Mouse (Mus musculus) adrenal gland, adult (tissue): ENCODE data around the gene Rc3h1.
"Not testable (repeated sequence)": the region's sequence is repeated elsewhere in the genome, so short reads cannot be mapped to it uniquely, and the experiment has no call there.

Experiments used
- DNase-seq, 2 experiments: peaks; one replicate each; pipeline ENCODE4 v3.0.0; 2022 to 2023; ENCODE audit warnings: low spot score in 1 of 2; ENCODE audit not compliant: inconsistent age in 2 of 2

Rc3h1 gene

DNA sequence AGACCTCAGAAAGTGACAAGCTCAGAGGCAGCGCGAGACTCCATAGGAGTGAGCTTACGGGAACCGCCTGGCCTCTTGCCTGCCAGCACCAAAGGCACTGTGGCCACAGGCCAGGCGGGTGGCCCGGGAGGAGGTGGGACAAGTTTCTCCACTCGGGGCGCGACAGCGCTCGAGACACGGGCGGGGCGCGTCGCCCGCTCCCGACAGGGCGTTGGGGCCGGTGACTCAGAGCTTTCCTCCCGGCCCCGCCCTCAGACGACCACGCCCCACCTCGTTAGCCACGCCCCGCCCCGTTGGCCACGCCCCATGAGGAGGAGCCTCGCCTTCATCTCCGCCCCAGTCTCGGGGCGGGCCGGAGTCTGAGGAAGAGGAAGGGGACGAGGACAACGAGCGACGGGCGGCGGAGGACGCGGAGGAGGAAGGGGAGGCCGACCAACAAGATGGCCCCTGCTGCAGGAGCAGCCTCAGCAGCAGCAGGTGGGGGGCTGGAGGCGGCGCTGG is at the start of gene Rc3h1:
TSS of gene Rc3h1 (plus strand) at position 362 of the 501 bp plus-strand sequence.
- DNase-seq, result peak; percentile 98 to 100

DNA sequence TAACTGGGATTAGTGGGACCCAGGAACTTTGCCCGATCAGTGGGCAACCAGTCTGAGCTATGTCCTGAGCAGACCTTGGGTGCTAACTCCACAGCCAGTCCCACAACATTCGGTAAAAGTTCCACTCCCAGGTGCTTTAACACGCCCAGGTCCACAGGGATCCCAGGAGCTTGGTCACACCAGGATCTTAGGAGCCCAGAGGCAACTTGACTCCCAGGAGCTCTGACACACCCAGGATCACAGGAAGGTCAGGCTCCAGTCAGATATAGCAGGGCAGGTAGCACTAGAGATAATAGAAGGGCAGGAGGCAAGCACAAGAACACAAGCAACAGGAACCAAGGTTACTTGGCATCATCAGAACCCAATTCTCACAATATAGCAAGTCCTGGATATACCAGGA is 48.1 kb upstream of the Rc3h1 start:
- DNase-seq, result no peak

DNA sequence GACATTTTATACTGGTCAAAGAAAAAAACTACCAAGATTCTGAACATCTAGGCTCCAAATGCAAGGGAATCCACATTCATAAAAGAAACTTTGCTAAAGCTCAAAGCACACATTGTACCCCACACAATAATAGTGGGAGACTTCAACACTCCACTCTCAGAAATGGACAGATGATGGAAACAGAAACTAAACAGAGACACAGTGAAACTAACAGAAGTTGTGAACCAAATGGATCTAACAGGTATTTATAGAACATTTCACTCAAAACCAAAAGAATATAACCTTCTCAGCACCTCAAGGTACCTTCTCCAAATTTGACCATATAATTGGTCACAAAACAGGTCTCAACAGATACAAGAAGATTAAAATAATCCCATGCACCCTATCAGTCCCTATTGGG is 46.3 kb upstream of the Rc3h1 start:
- DNase-seq, result not testable (repeated sequence)

DNA sequence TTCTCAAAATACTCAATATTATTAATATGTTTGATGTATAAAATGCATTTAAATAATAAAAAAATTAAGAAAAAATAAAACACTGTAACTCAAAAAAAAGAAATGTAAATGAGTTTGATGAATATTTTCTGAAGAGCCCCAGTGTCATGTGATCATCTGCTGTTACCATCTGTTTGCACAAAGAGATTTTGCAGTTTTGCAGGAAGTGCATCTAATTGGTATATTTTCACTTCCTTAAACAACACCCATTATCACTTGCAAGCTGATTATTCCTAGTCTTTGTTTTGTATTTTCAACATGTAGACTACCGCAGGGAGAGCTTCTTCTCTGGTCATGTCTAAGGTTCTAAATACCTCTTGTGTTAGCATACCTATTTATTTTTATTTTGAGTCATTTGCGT is 45.1 kb upstream of the Rc3h1 start:
- DNase-seq, result no peak

DNA sequence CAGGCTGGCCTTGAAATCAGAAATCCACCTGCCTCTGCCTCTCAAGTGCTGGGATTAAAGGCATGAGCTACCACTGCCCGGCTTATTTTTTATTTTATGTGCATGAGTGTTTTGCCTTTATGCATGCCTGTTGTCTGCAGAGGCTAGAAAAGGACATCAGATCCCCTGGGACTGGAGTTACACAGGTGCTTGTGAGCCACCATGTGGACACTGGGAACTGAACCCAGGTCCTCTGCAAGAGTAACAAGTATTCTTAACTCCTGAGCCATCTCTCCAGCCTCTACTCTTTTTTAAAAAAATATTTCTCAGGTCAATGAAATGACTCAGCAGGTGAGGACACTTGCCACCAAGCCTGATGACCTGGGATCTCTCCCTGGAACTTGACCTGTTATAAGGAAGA is 44.6 kb upstream of the Rc3h1 start:
- DNase-seq, result no peak

DNA sequence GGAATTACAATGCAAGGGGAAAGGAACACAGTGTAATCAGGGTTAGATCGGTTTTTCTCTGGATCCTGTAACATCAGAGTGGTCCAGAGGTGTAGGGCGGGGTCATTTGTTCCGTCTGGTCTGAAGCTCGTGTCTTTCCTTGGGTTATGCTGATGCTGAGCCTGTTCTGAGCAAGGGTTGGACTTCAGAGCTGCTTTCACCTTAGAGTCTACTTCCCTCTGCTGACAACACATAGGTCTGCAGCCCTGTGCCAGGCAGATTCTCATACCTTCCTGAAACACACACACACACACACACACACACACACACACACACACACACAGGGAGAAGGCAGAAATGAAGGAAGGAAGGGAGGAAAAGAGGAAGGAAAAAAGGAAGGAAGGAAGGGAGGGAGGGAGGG is 43.2 kb upstream of the Rc3h1 start:
- DNase-seq, result peak; percentile 4 to 25

DNA sequence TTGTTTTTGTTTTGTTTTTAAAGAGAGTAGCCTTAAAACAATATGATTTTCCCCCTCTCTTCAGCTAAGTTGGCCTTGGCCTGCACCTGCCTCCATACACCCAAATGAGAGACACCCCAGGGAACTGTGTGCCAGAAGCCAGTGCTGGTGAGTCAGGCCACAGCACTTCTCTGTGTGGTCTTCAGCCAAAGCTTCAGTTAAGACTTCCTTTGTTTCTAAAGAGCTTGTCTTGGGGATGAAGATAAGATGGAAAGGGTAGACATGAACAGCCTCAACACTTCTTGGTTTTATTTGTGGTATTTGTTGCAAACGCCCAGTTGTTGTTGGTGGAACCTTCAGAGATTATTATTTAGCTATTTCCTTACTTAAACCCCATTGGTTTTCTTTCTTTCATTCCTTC is 31.5 kb upstream of the Rc3h1 start:
- no peak for DNase-seq

DNA sequence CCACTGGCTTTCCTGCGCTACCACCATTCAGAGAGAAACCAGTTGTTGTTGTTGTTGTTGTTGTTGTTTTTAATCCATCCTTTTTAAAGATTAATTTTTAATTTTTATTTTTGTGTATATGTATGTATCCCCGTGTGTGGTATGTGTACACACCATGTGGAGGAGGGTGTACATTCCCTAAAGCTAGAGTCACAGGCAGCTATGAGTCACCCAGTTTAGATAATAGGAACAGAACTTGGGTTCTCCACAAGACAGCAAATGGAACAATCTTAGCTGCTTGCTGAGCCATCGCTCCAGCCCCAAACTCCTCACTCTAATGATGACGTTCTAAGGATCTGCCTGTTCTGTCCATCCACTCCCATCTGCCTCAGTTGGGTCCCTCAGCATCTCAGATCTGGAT is 29.2 kb upstream of the Rc3h1 start:
- DNase-seq, result no peak

DNA sequence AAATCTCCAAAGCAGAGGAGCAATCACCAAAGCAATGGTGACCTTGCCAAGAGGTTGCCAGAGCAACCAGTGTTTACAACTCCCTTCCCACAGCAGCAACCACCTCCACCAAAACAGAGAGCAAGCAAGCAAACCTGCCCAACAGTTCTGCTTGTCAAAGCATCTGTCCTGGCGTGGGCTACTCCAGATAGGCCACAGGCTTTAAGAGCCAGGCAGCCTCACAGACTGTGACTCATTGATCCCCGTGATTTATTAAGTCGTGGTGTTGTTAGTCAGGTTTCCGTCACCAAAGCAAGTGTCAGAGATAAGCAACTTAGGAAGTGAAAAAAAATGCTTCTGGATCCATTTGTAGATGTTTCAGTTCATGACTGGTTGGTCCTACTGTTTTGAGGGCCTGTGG is 27.7 kb upstream of the Rc3h1 start:
- DNase-seq, result peak; percentile 18 to 69

DNA sequence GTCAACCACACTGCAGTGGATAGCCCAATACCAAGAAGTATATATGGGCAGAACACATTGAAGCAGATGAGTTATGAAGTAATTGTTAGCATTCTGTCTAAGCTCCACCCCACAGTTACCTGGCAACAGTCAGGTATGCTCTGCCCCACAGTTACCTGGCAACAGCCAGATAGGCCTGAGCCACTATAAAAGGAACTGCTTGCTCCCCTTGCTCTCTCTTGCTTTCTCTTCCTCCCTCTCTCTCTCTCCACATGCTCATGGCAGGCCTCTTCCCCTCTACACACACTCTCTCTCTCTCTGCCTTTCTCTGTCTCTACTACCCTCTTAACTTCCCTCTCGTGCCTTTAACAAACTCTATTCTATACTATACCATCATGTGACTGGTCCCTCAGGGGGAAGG is 24.8 kb upstream of the Rc3h1 start:
- not testable (repeated sequence) for DNase-seq

DNA sequence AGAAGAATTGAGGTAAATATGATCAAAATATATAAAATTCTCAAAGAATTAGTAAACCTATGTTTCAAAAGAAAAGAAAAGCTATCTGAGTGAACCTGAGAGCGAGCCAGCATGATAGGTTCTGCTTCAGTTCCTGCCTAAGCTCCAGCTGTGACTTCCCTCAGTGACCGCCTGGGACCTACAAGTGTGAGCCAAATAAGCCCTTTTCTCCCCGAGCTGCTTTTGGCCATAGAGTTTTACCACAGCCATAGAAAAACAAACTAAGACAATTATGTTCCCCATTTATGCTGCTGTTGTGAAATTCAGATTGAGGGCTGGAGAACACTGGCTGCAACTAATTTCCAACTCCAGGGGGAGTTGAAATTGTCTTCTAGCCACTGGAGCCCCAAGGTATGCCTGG is 24.2 kb upstream of the Rc3h1 start:
- no peak for DNase-seq

DNA sequence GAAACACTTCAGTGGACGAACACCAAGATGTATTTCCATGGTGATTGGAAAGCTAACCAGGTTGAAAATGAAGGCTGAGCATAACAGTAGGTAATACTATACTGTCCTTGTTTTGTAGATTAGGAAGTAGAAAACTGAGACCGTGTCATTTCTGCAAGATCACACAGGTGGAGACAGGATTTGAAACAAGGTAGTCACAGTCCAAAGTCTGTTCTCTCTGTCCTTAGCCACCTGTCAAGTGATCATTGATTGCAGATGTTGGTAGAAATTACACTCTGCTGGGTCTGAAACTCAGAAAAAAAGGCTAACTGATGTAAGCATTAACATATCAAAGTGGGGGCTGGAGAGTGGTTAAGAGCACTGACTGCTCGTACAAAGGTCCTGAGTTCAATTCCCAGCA is 21.9 kb upstream of the Rc3h1 start:
- DNase-seq, result no peak

DNA sequence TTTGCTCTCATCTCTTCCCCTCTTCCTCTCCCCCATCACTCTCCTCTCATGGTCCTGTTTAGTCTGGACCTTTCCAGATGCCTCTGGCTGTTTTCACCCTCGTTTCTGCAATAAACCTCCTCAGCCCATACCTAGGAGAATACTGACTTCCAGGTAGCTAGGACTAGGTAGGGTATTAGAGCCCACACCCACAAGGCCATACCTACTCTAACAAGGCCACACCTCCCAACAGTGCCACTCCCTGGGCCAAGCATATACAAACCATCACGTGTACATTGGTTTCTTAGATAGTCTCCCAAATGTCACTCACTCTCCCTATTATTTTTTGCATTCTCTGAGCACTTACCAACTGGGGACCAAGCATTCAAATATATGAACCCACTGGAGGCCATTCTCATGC is 21.2 kb upstream of the Rc3h1 start:
- DNase-seq, result no peak

DNA sequence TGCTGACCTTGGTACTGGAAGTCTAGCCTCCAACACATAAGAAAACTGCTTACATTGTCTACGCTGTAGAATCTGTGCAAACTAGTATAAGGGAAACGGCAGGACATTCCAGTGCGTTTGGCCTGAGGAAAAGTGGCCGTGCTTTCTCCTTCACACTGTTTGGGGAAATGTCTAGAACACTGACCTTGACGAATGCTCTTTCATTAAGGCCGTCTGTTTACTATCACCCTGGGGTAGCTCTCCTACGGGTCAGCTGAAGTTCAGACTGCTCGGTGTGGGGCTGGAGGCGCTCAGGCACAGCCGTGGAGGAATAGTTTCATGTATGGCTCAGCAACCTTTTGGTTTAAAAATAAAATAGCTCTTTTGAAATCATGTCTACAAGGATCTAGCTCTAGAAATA is 6.5 kb upstream of the Rc3h1 start:
- DNase-seq, result no peak

DNA sequence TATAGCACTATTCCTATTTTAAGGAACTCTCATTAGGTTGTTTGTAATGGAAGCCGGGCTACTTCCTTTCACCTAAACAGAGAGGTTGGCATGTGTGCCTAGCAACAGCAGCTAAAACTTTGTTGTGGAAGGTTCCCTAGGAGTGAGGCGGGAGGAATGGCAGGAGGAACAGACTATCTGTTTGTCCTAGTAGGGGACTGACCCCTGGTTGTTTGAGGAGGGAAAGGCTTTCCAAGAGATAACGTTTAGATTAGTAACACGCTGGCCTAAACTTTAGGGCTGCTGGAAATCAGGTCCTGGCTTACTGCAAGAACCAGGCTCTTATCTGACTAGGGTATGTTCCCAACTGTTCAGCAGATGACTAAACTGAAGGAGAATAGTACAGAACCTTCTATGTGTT is 2.2 kb upstream of the Rc3h1 start:
- DNase-seq, result no peak

DNA sequence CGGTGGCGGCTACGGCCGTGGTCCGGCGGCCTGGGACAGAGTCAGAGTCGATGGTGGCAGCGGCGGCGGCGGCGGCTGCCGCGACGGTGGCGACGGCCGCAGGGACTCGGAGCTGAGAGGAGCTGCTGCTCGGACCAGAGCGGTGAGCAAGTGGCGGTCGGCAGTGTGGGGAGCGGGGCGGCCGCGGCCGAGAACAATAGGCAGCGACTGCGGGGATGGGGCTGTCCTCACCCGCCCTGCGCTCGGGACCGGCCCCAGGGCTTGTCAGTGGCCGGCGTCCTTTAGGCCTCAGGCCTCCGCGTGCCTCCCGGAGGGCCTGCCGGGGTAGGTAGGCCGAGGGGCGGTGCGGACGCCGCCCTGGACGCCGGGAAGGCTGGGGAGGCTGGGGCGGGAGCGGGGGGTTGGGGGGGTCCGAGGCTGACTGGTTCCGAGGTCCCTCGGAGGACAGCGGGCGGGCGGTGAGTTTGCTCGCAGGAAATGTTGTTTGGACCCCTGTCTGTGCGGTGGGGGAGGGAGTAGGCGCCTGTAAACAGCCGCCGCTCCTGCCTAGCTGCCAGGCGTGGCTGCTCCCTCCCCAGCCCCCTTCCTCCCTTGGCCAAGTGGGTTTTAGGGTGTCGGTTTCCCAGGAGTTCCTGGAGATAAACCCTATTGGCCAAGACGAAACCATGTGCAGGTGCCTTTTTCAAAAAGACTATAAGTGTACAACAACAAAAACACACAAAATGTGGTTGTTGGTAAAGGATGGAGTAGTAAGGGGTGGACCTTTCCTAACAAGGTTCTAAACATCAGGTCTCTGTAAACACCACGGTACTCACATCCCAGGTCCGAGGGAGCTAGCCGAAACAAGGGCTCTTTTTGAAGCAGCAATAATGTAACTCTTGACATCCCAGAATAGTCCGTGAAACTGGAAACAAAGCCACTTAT is 602 bp downstream of the Rc3h1 start:
- DNase-seq, result peak; percentile 77 to 86

DNA sequence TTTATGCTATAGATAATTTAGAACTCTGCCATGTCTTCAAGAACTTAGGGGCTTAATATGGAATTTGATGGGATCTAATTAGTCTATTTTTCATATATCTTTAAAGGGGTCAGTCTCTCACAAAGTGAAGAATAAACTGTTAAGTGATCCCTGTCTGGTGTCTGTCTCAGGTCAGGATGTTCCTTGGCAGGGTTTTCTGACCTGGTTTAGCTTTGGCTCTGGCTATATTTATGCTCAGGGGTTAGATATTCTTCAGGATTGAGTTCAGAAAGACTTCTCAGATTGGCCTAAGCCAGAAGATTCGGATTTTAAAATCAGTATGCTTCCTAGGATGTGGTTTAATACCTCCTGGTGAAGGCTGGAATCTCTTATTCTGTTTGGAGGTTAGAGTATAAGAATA is 4.0 kb downstream of the Rc3h1 start:
- DNase-seq, result no peak

DNA sequence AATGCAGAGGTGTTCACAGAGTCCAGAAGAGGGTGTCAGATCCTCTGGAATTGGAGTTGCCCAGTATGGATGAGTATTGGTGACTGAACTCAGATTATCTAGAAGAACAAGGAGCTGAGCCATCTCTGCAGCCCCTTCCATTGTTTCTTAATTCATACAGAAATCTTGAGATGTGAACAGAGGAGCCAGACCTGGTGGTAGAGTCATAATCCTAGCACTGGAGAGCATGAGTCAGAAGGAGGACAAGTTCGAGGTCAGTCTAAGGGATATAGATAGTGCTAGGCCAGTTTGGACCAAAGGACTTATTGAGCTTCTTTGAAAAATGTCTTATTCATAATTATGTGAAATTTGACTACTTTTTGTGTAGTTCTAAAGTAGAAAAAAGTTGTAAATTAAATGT is 4.6 kb downstream of the Rc3h1 start:
- DNase-seq, result peak in 1 of 2 experiments; percentile 62

DNA sequence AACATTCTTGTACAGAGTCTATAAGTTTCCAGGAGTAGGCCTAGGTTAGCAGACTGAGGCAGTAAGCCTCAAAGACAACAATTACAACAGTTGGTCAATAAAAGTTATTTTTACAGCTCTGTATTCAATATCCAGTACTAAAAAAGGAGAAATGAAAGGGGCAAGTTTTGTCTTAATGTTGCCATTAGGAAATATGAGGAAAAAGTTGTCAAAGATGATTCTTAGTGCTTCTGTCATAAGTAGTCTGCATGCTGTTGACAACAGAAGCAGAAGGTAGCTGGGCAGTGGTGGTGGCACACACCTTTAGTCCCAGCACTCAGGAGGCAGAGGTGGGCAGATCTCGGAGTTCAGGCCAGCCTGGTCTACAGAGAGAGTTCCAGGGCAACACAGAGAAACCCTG is 13.2 kb downstream of the Rc3h1 start:
- no peak for DNase-seq

DNA sequence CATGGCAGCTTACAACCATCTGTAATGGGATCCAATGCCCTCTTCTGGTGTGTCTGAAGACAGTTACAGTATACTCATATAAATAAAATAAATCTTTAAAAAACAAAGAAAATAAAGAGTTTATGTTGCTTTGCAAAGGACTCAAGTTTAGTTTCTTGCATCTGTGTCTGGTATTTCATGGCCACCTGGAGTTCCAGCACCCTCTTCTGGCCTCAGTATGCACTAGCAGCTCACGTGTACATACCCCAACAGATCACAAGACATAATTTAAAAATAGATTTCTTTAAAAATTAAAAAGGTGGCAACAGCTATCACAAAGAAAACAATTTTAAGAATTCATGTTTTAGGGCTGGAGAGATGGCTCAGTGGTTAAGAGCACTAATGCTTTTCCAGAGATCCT is 15.7 kb downstream of the Rc3h1 start:
- no peak for DNase-seq

DNA sequence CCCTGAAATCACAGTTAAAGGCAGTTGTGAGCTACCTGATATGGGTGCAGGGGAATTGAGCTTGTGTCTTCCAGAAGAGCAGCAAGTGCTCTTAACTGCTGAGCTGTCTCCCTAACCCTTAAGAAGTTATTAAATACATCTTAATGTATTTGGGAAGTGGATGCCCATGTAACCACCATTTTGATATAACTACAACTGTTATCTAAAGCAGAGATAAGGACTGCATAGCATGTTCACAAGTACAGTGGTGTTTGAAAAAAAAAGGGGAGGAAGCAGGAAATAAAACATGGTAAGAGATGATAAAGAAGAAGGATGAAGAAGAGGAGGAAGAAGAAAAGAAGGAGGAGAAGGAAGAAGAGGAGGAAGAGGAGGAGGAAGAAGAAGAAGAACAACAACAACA is 25.1 kb downstream of the Rc3h1 start:
- no peak for DNase-seq

DNA sequence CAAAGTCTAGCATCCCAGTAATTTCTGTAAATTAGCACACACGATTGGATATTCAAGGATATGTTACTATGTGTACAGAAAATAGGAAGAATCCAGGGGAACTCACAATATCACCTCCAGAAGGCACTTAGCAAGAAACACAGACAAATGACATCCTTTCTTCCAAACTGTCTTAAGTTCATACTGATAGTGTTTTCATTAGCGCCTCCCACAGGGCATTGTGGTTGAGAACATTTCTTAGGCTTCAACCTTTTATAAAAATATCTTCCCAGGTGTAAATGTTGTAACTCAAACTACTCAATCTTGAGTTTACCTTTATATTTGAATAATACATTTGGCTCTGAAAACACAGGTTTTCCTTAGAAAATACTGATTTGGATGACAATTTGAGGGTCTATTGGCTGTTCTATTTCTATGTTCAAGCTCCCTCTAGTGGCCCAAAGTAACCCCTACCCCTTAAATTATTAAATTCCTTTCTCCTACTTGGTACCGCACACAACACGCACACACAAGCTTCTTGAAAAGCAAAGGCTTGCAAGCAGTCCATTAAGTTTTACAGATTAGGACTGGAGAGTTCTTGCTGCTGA is 27.8 kb downstream of the Rc3h1 start:
- peak in 1 of 2 experiments; percentile 79 for DNase-seq
